In genomic region chr9:65545635-65546412, GRCm38 (mm10) we compare ENCODE assay signal across 8 mouse cellular contexts. TPM values are rescaled to one million over a fixed set of nuclear protein-coding genes. Genes with fewer than 3 reads are reported as not detected.
A peak's percentile ranks its signal among the peaks of the same experiment; 100 is the strongest.
DNase-seq lines count a peak whose midpoint lies in the region; ATAC-seq and TF ChIP-seq lines count a peak whose summit lies in the region.

No protein-coding gene starts in this region.

- intact Hi-C loops in heart, adult 2 months (cut with DNase I), result loop anchor here (2.0 kb wide), 1 partner anchor 19 kb away; no protein-coding TSS in a partner anchor
- intact Hi-C loops in heart, postnatal 25 days (cut with DNase I), result no loop called here

- TF ChIP-seq EP300 in heart, adult 2 months (IDR thresholded peaks at IDR 0.05; ENCODE audit: insufficient read depth, low read depth, low read length), result 0 out of 2 replicates have a peak, but pooled peaks have one; percentile 18
- TF ChIP-seq EP300 in liver, embryonic 14.5 days (IDR thresholded peaks at IDR 0.05; ENCODE audit: low read depth), result 0 out of 2 replicates have a peak, but pooled peaks have one; percentile 14

- no peak for TF ChIP-seq CTCF in heart, adult 2 months (IDR thresholded peaks at IDR 0.05)
- no peak for TF ChIP-seq CTCF in liver, embryonic 14.5 days (IDR thresholded peaks at IDR 0.05; ENCODE audit: low read depth)

- peak in 1 of 2 experiments; percentile 45 for DNase-seq in heart, adult 2 months
- DNase-seq in heart, postnatal 25 days (ENCODE audit: low spot score), result no peak
- DNase-seq in 3134 (ENCODE audit: extremely low read depth, insufficient read length, low spot score), result peak; percentile 54
- DNase-seq in liver, embryonic 14.5 days (ENCODE audit: low read depth in 3 of 3, low spot score in 3 of 3), result no peak
- DNase-seq in urinary bladder, postnatal 10 days (ENCODE audit: low spot score), result no peak
- no peak for DNase-seq in layer of hippocampus, adult 9-11 months
- DNase-seq in layer of hippocampus, adult 11-12 months (ENCODE audit: low spot score), result no peak

- peaks cover 38% of the 10 kb centered on the region for H3K4me1 ChIP-seq in heart, adult 2 months (ENCODE audit: control insufficient read depth, insufficient read depth, low read length)
- peaks cover 32 to 44% of the 10 kb centered on the region in 2 experiments for H3K4me1 ChIP-seq in liver, embryonic 14.5 days (replicated peaks; ENCODE audit: control insufficient read depth in 2 of 2, insufficient read depth in 2 of 2, low read length in 1 of 2)

- WGBS in heart, adult 2 months, result 54% methylated on average over 10 of the region's 10 CpGs
- WGBS in liver, embryonic 14.5 days (ENCODE audit: insufficient replicate concordance), result 64% methylated on average over 10 of the region's 10 CpGs

- no peak for TF ChIP-seq POLR2A in heart, adult 2 months (IDR thresholded peaks at IDR 0.05; ENCODE audit: insufficient read depth, low read depth, low read length)

- H3K79me2 ChIP-seq in heart, adult 2 months (replicated peaks; ENCODE audit: control insufficient read depth, insufficient read depth, low read length), result no peaks in the 10 kb centered on the region

- ATAC-seq in common myeloid progenitor, adult 5-6 weeks (replicated peaks; ENCODE audit: low read depth, poor library complexity, severe bottlenecking), result peak; percentile 39
- no peak for ATAC-seq in liver, embryonic 14.5 days (ENCODE audit: insufficient read depth)

- no peak overlapping the region for H3K4me3 ChIP-seq in heart, adult 2 months
- no peak overlapping the region for H3K4me3 ChIP-seq in liver, embryonic 14.5 days (ENCODE audit: insufficient read depth in 1 of 2, low read depth in 2 of 2, low read length in 2 of 2)

- H3K27ac ChIP-seq in heart, adult 2 months, result peak overlapping the region; percentile 45
- peak overlapping the region; percentile 57 for H3K27ac ChIP-seq in liver, embryonic 14.5 days

- H3K9me3 ChIP-seq in liver, embryonic 14.5 days (ENCODE audit: control insufficient read depth, low read length), result no peaks in the 10 kb centered on the region

- H3K4me2 ChIP-seq in liver, embryonic 14.5 days (ENCODE audit: low read depth), result no peak overlapping the region

- H3K36me3 ChIP-seq in heart, adult 2 months (ENCODE audit: control insufficient read depth, insufficient read depth, low read length), result no peaks in the 10 kb centered on the region
- H3K36me3 ChIP-seq in liver, embryonic 14.5 days (replicated peaks; ENCODE audit: control insufficient read depth, insufficient read depth, low read depth), result no peaks in the 10 kb centered on the region

- no peaks in the 10 kb centered on the region for H3K27me3 ChIP-seq in heart, adult 2 months (ENCODE audit: control insufficient read depth, insufficient read depth, low read length)
- no peaks in the 10 kb centered on the region for H3K27me3 ChIP-seq in liver, embryonic 14.5 days (ENCODE audit: control insufficient read depth, insufficient read depth, low read length)

- no peak overlapping the region for H3K9ac ChIP-seq in heart, adult 2 months (ENCODE audit: low read depth, low read length)
- 0 out of 2 replicates have a peak overlapping the region, but pooled peaks have one; percentile 18 for H3K9ac ChIP-seq in liver, embryonic 14.5 days (replicated peaks)

RNA-seq across cellular contexts. Expression of gene Ankdd1a, which starts 25.8 kb away (rescaled TPM):
- total RNA-seq in heart, adult 2 months (2021), result not detected
- polyA plus RNA-seq in heart, adult 2 months (2012; rRNA removed), result not detected in 2 replicates
- total RNA-seq in heart, postnatal 25 days (2021), result not detected
- not detected in 2 replicates for total RNA-seq in common myeloid progenitor, adult 5-6 weeks (2017)
- 0.06 TPM in 1 of 2 replicates, not detected in the other for polyA plus RNA-seq in liver, embryonic 14.5 days (2012; rRNA removed)
- polyA plus RNA-seq in liver, embryonic 14.5 days (2014; fragmentation: Nextera tagmentation; extraction: Ambion mirVana), result not detected in 2 replicates

RNA-seq across cellular contexts. Expression of gene Plekho2, which starts 34.0 kb away (rescaled TPM):
- 10 to 100 TPM in 1 of 2 experiments, 1 to 10 TPM in 1; 9.9 to 11.1 TPM for total RNA-seq in heart, adult 2 months (2021)
- 16.5 and 18.8 TPM in 2 replicates for polyA plus RNA-seq in heart, adult 2 months (2012; rRNA removed)
- 10 to 100 TPM; 12.9 to 13.2 TPM for total RNA-seq in heart, postnatal 25 days (2021)
- total RNA-seq in common myeloid progenitor, adult 5-6 weeks (2017), result 19.3 and 20.0 TPM in 2 replicates
- polyA plus RNA-seq in liver, embryonic 14.5 days (2012; rRNA removed), result 15.5 and 15.7 TPM in 2 replicates
- 21.5 and 24.2 TPM in 2 replicates for polyA plus RNA-seq in liver, embryonic 14.5 days (2014; fragmentation: Nextera tagmentation; extraction: Ambion mirVana)

RNA-seq across cellular contexts. Expression of gene Pif1, which starts 41.1 kb away (rescaled TPM):
- not detected for total RNA-seq in heart, adult 2 months (2021)
- 0.18 and 0.23 TPM in 2 replicates for polyA plus RNA-seq in heart, adult 2 months (2012; rRNA removed)
- total RNA-seq in heart, postnatal 25 days (2021), result not detected
- 12.9 and 29.1 TPM in 2 replicates for total RNA-seq in common myeloid progenitor, adult 5-6 weeks (2017)
- 10.8 and 11.9 TPM in 2 replicates for polyA plus RNA-seq in liver, embryonic 14.5 days (2012; rRNA removed)
- polyA plus RNA-seq in liver, embryonic 14.5 days (2014; fragmentation: Nextera tagmentation; extraction: Ambion mirVana), result 6.8 and 7.7 TPM in 2 replicates

Comparison
In these comparisons a context has a peak if more than half of its experiments do, and no peak if none do; other contexts are left out.
1. RNA of gene Pif1, which starts 41.1 kb away (total RNA-seq): 12.9 to 29.1 TPM in common myeloid progenitor, adult 5-6 weeks; not detected in heart, adult 2 months and not detected in heart, postnatal 25 days; every median in the first group is over 10 times any median in the second.